ENCODE assay signal across 8 mouse cellular contexts in the genomic region with DNA sequence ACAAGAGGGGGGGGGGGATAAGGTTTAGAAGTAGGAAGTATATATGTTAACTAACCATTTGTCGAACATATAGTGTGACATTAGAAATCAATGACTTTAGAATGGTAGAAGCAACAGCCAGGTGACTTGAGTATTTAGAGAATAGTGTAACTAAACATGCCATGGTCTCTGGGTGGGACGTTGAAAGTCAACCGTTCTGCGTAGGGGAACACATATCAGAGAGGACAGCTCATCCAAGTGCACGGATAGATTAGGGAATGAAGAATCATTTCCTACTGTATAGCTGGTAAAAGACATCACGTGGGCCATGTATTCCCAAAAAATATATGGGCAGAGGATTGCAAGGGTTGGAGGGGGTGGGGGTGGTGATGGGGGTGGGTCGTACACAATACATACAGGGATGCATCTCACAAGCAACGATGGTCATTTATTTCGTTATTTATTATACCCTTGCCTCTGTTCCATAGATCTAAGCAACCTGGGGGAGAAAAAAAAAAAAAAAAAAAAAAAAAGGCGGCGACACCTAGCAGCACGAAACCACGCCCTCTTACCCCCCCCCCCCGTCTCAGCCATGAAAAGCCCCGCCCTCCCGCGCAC. TPM values are rescaled to one million over a fixed set of nuclear protein-coding genes. Genes with fewer than 3 reads are reported as not detected.
DNase-seq lines count a peak whose midpoint lies in the region; ATAC-seq lines count a peak whose summit lies in the region.

No protein-coding gene starts in this region.

- 48% methylated on average over 15 of the region's 17 CpGs for WGBS in kidney, embryonic 14.5 days
- 52% methylated on average over 13 of the region's 17 CpGs for WGBS in hindbrain, embryonic 16.5 days
- 57% methylated on average over 12 of the region's 17 CpGs for WGBS in midbrain, embryonic 16.5 days

- H3K4me1 ChIP-seq in kidney, embryonic 14.5 days (ENCODE audit: control insufficient read depth, insufficient read depth, low read length): peaks cover 7% of the 10 kb centered on the region; the same call in 1 of the 2 replicates
- H3K4me1 ChIP-seq in hindbrain, embryonic 16.5 days (ENCODE audit: control insufficient read depth, insufficient read depth, low read depth, low read length): peaks cover 8% of the 10 kb centered on the region
- H3K4me1 ChIP-seq in midbrain, embryonic 16.5 days (ENCODE audit: control insufficient read depth, insufficient read depth, low read length): peaks cover 10% of the 10 kb centered on the region

- H3K4me3 ChIP-seq in kidney, embryonic 14.5 days (ENCODE audit: low read length): peak overlapping the region; percentile 84
- peak overlapping the region; percentile 84 for H3K4me3 ChIP-seq in hindbrain, embryonic 16.5 days (ENCODE audit: low read length)
- H3K4me3 ChIP-seq in midbrain, embryonic 16.5 days (ENCODE audit: low read depth, low read length): peak overlapping the region; percentile 86

- H3K4me2 ChIP-seq in kidney, embryonic 14.5 days (replicated peaks; ENCODE audit: low read depth, low read length): peak overlapping the region; percentile 58
- H3K4me2 ChIP-seq in hindbrain, embryonic 16.5 days (ENCODE audit: low read length): peak overlapping the region; percentile 43
- peak overlapping the region; percentile 36 for H3K4me2 ChIP-seq in midbrain, embryonic 16.5 days (ENCODE audit: low read length)

- DNase-seq in kidney, postnatal 10 days: no peak
- peak; percentile 39 for DNase-seq in cerebellum, adult 9-11 months
- no peak for DNase-seq in gastrocnemius, postnatal 14 days
- DNase-seq in c-Kit-positive CD71-positive TER-119-positive erythroid progenitor cells, embryonic 14.5 days (ENCODE audit: low spot score): no peak
- no peak for DNase-seq in layer of hippocampus, adult 18-20 months (ENCODE audit: low spot score in 2 of 2)

- intact Hi-C loops in gastrocnemius, postnatal 14 days (cut with DNase I; ENCODE audit: low total_unique reads): loop anchor here (5.0 kb wide), 1 partner anchor 215 kb away; no protein-coding TSS in a partner anchor

- H3K9ac ChIP-seq in kidney, embryonic 14.5 days (ENCODE audit: low read depth, low read length): no peak overlapping the region
- H3K9ac ChIP-seq in hindbrain, embryonic 16.5 days (ENCODE audit: low read depth, low read length): no peak overlapping the region; the same call in 1 of the 2 replicates
- no peak overlapping the region for H3K9ac ChIP-seq in midbrain, embryonic 16.5 days (ENCODE audit: low read depth, low read length)

- H3K9me3 ChIP-seq in kidney, embryonic 14.5 days (ENCODE audit: control insufficient read depth, low read length): no peaks in the 10 kb centered on the region
- H3K9me3 ChIP-seq in hindbrain, embryonic 16.5 days (ENCODE audit: control insufficient read depth, low read length): no peaks in the 10 kb centered on the region
- H3K9me3 ChIP-seq in midbrain, embryonic 16.5 days (replicated peaks; ENCODE audit: control insufficient read depth, low read length, poor library complexity, severe bottlenecking): no peaks in the 10 kb centered on the region

- H3K36me3 ChIP-seq in kidney, embryonic 14.5 days (ENCODE audit: control insufficient read depth, insufficient read depth, low read length): peaks cover 32% of the 10 kb centered on the region
- H3K36me3 ChIP-seq in hindbrain, embryonic 16.5 days (ENCODE audit: control insufficient read depth, insufficient read depth, low read length): peaks cover 11% of the 10 kb centered on the region
- H3K36me3 ChIP-seq in midbrain, embryonic 16.5 days (ENCODE audit: control insufficient read depth, insufficient read depth, low read length): peaks cover 7% of the 10 kb centered on the region

- ATAC-seq in kidney, embryonic 14.5 days (ENCODE audit: low FRiP score, low TSS enrichment): no peak
- ATAC-seq in hindbrain, embryonic 16.5 days: no peak; the same call in 1 of the 2 replicates
- peak; percentile 79 for ATAC-seq in midbrain, embryonic 16.5 days

- no peaks in the 10 kb centered on the region for H3K27me3 ChIP-seq in kidney, embryonic 14.5 days (ENCODE audit: control insufficient read depth, insufficient read depth, low read length)
- H3K27me3 ChIP-seq in hindbrain, embryonic 16.5 days (replicated peaks; ENCODE audit: control insufficient read depth, insufficient read depth, low read length): no peaks in the 10 kb centered on the region
- no peaks in the 10 kb centered on the region for H3K27me3 ChIP-seq in midbrain, embryonic 16.5 days (ENCODE audit: control insufficient read depth, insufficient read depth, low read depth, low read length)

- H3K27ac ChIP-seq in kidney, embryonic 14.5 days (ENCODE audit: low read depth, low read length): no peak overlapping the region; the same call in 1 of the 2 replicates
- H3K27ac ChIP-seq in hindbrain, embryonic 16.5 days (ENCODE audit: low read depth, low read length): no peak overlapping the region
- H3K27ac ChIP-seq in midbrain, embryonic 16.5 days (ENCODE audit: low read length): peak overlapping the region; percentile 38; the same call in 1 of the 2 replicates

RNA-seq across cellular contexts. Expression of a gene that starts 0.4 kb away (rescaled TPM):
- polyA plus RNA-seq in kidney, embryonic 14.5 days (2014; fragmentation: Nextera tagmentation; extraction: Ambion mirVana): 144 and 166 TPM in 2 replicates
- 140 and 144 TPM in 2 replicates for polyA plus RNA-seq in hindbrain, embryonic 16.5 days (2015; fragmentation: Nextera tagmentation; extraction: Ambion mirVana)
- polyA plus RNA-seq in midbrain, embryonic 16.5 days (2015; fragmentation: Nextera tagmentation; extraction: Ambion mirVana): 151 and 161 TPM in 2 replicates
- 100 to 1,000 TPM; 133 to 137 TPM for total RNA-seq in gastrocnemius, postnatal 14 days (2021)
- total RNA-seq in layer of hippocampus, adult 18-20 months (2021): 10 to 100 TPM; 69.4 to 74.4 TPM

RNA-seq across cellular contexts. Expression of a gene that starts 32.5 kb away (rescaled TPM):
- polyA plus RNA-seq in kidney, embryonic 14.5 days (2014; fragmentation: Nextera tagmentation; extraction: Ambion mirVana): 15.6 and 19.1 TPM in 2 replicates
- 32.5 and 33.8 TPM in 2 replicates for polyA plus RNA-seq in hindbrain, embryonic 16.5 days (2015; fragmentation: Nextera tagmentation; extraction: Ambion mirVana)
- 39.3 and 41.5 TPM in 2 replicates for polyA plus RNA-seq in midbrain, embryonic 16.5 days (2015; fragmentation: Nextera tagmentation; extraction: Ambion mirVana)
- total RNA-seq in gastrocnemius, postnatal 14 days (2021): 10 to 100 TPM; 13.6 to 15.8 TPM
- total RNA-seq in layer of hippocampus, adult 18-20 months (2021): 10 to 100 TPM; 22.2 to 22.7 TPM
